Mouse (Mus musculus): ENCODE data around the gene Neurl4. TPM values are rescaled to one million over a fixed set of nuclear protein-coding genes. Genes with fewer than 3 reads are reported as not detected.
"Not testable (repeated sequence)": the region's sequence is repeated elsewhere in the genome, so short reads cannot be mapped to it uniquely, and the experiment has no call there.

The Neurl4 gene
- polyA plus RNA-seq, 3 experiments from 2014 or later: 5.2 to 9.6 (median 9.0) TPM

DNA sequence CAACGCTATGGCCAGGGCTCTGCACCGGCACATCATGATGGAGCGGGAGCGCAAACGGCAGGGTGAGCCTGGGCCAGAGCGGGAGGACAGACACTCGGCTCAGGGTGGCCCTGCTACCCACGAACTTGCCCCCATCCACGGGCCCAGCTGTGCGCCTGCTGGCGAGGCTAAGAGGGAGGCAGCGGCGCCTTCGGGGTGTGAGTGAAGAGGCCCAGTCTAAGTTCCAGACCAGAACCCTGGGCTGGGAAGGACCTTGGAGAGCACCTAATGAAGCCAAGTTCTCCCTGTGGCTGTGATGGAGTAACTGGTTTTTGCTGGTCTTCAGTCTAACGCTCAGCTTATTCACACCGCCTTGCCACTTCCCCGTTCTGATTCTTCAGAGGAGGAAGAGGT lies 13.5 kb downstream of the Neurl4 start:
- ATAC-seq: no peak

DNA sequence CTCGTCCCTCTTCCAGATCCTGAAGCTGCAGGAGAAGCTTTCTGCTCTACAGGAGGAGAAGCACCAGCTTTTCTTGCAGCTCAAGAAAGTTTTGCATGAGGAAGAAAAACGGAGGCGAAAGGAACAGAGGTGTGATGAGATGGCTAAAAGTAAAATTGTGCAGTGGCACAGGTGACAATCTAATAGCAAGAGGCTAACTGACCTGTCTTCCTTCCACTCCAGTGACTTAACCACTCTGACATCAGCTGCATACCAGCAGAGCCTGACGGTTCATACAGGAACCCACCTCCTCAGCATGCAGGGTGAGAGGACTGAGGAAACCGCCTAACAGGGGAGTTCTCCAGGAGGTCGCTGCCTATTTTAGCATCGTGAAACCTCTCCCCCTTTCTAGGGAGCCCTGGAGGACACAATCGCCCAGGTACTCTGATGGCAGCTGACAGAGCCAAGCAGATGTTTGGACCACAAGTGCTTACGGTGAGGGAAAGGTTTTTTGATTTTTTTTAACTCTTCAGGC lies 14.1 kb downstream of the Neurl4 start:
- no peak for ATAC-seq

DNA sequence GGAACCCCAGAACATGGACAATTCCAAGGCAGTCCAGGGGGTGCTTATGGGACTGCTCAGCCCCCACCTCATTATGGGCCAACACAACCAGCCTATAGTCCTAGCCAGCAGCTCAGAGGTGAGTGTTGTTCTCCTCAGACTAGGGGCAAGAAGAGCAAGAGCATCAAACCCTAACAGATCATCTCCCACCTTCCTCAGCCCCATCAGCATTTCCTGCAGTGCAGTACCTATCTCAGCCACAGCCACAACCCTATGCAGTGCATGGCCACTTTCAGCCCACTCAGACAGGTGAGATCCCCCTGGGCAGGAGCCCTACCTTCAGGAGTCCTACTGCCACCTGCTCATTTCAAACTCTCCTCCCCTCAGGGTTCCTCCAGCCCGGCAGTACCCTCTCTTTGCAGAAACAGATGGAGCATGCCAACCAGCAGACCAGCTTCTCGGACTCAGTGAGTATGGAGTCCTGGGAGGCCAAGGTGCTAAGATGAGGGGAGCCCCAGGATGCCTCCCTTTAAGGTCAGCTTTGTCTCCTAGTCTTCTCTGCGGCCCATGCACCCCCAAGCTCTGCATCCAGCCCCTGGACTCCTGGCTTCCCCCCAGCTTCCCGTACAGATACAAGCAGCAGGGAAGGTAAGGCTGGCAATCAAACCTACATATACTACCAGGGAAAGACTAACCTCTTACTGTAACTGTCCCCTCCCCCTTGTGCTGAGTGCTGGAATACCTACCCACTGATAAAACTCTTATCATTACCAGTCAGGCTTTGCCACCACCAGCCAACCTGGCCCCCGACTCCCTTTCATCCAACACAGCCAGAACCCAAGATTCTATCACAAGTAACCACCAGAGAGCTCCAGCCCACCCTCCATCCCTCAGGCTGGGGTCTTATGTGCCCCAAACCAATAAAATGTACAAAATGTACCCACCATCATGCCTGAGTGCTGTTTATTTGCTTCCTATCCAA lies 15.1 kb downstream of the Neurl4 start:
- no peak for ATAC-seq

DNA sequence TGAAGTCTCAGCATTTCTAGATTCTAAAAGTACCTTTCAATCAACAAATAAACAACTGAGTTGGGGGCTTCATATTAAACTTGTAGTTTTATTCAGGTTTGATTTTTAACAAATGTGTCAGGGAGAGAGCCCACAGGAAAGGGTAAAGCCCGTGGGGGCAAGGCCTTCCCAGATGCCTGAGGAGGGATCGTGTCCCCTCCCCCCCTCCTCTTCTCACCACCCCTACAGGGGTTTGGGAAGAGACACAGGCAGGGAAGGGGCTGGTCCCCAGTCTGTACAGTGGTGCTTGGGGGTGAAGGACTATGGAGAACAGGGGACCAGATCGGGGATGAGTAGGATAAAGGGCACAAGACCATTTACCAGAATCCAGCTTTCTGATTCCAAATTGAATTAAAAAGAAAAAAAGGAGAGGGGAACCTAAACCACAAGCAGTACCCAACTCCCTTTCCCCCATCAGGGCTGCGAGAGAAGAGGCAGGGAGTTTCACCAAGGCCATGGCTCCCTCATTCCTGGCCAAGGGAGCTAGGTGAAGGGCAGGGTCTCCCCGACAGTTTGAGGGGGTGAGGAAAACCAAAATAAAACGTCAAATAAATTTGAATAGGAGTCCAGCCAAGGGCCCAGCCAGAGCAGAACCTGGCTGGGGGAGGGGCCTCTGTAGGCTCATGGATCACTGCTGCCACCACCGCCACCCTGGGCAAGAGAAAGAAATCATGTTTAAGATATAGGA lies 15.9 kb downstream of the Neurl4 start:
- ATAC-seq: not testable (repeated sequence)

- no peak for ATAC-seq
Measured at GRCm38 (mm10) chr11:69917379-69917948, 16.6 kb downstream of the Neurl4 start.

- ATAC-seq: no peak
Measured at GRCm38 (mm10) chr11:69918118-69918517, 17.2 kb downstream of the Neurl4 start.

GRCm38 (mm10) chr11:69919053-69919452 lies 18.2 kb downstream of the Neurl4 start:
- no peak for ATAC-seq

- peak; percentile 46 for ATAC-seq
Measured at GRCm38 (mm10) chr11:69919661-69920265, 18.9 kb downstream of the Neurl4 start.

GRCm38 (mm10) chr11:69920266-69921031 lies 19.6 kb downstream of the Neurl4 start:
- no peak for ATAC-seq

- ATAC-seq: peak; percentile 76
Measured at GRCm38 (mm10) chr11:69921114-69922011, 20.5 kb downstream of the Neurl4 start, which contains the start of gene Eif5a. Eif5a (minus strand) TSS chr11:69921958.

DNA sequence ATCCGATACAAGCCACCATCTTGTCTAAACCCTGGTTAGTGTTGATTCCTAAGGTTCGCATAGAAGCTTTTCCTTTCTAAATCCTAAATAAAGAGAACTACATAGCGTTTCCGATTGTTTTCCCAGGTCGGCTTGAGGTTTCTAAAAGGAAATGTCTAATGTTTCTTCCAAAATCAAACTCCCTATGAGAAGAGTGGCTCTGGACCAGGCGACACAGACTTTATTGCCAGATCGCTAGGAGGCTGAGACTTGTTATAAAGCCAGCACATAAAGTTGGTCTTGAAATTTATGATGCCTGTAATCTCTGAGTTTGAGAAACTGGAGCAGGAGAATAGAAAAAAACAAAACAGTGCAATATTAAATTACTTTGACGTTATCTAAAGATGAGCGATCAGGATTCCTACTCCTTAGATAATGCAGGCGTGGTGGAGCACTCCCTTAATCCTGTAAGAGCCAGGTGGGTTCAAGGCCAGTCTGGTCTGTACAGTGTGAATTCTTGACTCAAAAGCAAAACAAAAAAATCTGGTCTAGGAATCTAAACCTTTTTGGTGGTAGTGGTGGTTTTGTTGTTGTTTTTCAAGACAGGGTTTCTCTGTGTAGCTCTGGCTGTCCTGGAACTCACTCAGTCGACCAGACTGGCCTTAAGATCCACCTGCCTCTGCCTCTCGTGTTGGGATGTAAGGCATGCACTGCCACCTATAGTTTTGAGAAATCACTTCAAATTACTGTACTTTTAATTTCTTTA lies 21.3 kb downstream of the Neurl4 start:
- no peak for ATAC-seq

DNA sequence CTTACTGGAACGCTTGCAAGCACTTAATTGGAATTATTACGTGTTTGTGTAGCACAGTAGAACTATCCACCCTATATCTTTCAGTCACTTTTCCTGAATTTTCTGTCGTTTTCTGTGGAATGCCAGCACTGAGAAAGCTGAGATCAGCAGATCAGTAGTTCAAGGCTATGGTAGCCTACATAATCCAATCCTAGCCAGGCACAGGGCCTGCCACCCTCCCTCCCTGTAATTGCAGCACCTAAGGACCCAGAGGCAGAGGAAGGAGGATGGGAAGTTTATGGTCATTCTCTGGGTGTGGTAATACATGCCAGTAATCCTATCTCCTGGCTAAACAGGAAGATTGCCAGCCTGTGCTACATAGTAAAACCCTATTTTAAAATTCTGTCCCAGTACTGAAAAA lies 21.9 kb downstream of the Neurl4 start:
- ATAC-seq: no peak

DNA sequence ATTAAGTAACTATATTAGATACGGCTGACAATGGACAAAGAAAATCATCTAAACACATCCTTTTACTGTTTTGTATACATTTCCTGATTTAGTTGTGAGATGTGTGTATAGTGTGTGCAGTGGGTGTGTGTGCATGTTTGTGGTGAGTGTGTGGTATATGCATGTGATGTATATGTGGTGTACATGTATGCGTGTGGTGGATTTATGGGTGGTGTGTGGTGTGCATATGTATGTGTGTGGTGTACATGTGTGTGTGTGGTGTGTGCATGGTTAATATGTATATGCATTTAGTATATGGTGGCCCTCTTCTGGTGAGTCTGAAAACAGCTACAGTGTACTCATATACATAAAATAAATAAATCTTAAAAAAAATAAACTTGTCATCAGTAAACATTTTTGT lies 26.6 kb downstream of the Neurl4 start:
- ATAC-seq: no peak

- ATAC-seq: no peak
Measured at GRCm38 (mm10) chr11:69929712-69930111, 28.8 kb downstream of the Neurl4 start.

DNA sequence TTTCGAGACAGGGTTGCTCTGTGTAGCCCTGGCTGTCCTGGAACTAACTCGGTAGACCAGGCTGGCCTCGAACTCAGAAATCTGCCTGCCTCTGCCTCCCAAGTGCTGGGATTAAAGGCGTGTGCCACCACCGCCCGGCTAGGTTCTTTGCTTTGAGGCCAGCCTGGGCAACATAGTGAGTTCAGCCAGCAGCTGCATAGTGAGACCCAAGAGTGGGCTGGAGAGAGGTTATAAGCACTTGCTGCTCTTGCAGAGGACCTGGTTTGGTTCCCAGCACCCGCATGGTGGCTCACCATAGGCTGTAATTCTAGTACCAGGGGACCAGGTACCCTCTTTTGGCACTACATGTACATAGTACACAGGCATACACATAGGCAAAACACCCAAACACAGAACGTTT lies 29.3 kb downstream of the Neurl4 start:
- ATAC-seq: not testable (repeated sequence)

GRCm38 (mm10) chr11:69930967-69931537 lies 30.2 kb downstream of the Neurl4 start:
- no peak for ATAC-seq

GRCm38 (mm10) chr11:69931769-69932168 lies 30.9 kb downstream of the Neurl4 start:
- no peak for ATAC-seq

DNA sequence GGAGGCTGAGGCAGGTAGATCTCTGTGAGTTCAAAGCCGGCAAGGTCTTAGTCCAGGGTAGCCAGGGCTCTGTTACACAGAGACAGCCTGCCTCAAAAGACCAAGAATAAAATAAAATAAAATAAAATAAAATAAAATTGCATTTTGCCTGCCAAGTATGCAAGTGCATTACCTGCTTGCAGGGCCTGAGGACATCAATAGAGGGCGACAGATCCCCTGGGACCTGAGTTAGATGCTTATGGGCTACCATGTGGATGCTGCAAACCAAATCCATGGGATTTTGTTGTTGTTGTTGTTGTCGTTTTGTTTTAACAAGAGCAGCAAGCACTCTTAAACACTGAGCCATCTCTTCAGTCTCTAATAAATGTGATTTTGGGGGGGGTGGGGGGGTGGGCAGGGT lies 31.4 kb downstream of the Neurl4 start:
- no peak for ATAC-seq

- ATAC-seq: no peak
Measured at GRCm38 (mm10) chr11:69933066-69933465, 32.2 kb downstream of the Neurl4 start.

GRCm38 (mm10) chr11:69934169-69934568 lies 33.3 kb downstream of the Neurl4 start:
- peak; percentile 71 for ATAC-seq
